Mouse (Mus musculus): Measurements from ENCODE around the gene Alk. TPM values are rescaled to one million over a fixed set of nuclear protein-coding genes. Genes with fewer than 3 reads are reported as not detected.

Alk gene
- total and polyA plus RNA-seq, 3 experiments = 0.05 TPM; not detected in 2

GRCm38 (mm10) chr17:72557029-72557735, 47.2 kb downstream of the Alk start:
- Histone ChIP-seq H3K4me3 (ENCODE audit: low read depth, low read length) (no peak overlapping the region), H3K27me3 (ENCODE audit: insufficient read depth, low read length) (no peaks in the 10 kb centered on the region), H3K9me3 (replicated peaks) (peaks cover 59% of the 10 kb centered on the region), H3K36me3 (replicated peaks) (no peaks in the 10 kb centered on the region), H3K4me1 (ENCODE audit: insufficient read depth, low read depth, low read length) (no peaks in the 10 kb centered on the region)
- no peak for ATAC-seq (ENCODE audit: extremely low read depth, insufficient number of reproducible peaks, low FRiP score, poor library complexity, severe bottlenecking)
- DNase-seq (ENCODE audit: low spot score) = no peak
- TF ChIP-seq GATA2 (IDR thresholded peaks at IDR 0.05; ENCODE audit: borderline replicate concordance, low read depth, low read length) = no peak

DNA sequence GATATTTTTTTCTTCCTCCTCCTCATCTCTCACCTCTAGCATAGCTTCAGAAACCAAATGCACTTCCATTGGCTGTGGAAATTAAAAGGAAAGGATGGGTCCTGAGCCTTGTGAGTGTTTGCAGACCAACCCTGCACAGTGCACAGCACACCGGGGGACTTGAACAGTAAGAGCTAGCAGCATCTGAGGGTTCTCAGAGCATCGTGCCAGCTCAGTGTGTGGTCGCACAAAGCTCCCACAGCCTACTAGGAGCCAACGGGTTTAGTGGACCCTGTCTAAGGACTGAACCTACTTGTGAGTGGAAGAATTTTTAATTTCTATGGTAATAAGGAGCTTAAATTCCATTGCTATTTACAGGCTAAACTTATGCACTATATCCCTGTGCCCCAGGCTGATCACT, 58.2 kb downstream of the Alk start:
- ATAC-seq (ENCODE audit: extremely low read depth, insufficient number of reproducible peaks, low FRiP score, poor library complexity, severe bottlenecking) (no peak), DNase-seq (ENCODE audit: low spot score) (no peak)
- no peak overlapping the region for H3K4me3 ChIP-seq (ENCODE audit: low read depth, low read length)
- no peaks in the 10 kb centered on the region for H3K27me3 ChIP-seq (ENCODE audit: insufficient read depth, low read length)
- no peaks in the 10 kb centered on the region for H3K4me1 ChIP-seq (ENCODE audit: insufficient read depth, low read depth, low read length)
- no peaks in the 10 kb centered on the region for H3K36me3 ChIP-seq (replicated peaks)
- TF ChIP-seq GATA1 (IDR thresholded peaks at IDR 0.05; ENCODE audit: borderline replicate concordance, low read length) (no peak), GATA2 (IDR thresholded peaks at IDR 0.05; ENCODE audit: borderline replicate concordance, low read depth, low read length) (no peak), POLR2AphosphoS5 (IDR thresholded peaks at IDR 0.05; ENCODE audit: insufficient replicate concordance, low read depth, low read length) (no peak), CTCF (IDR thresholded peaks at IDR 0.05; ENCODE audit: low read depth, low read length) (no peak), TAL1 (conservative IDR thresholded peaks at IDR 0.05; ENCODE audit: low read depth, low read length) (no peak)
- H3K9me3 ChIP-seq (replicated peaks) = peaks cover 34% of the 10 kb centered on the region

DNA sequence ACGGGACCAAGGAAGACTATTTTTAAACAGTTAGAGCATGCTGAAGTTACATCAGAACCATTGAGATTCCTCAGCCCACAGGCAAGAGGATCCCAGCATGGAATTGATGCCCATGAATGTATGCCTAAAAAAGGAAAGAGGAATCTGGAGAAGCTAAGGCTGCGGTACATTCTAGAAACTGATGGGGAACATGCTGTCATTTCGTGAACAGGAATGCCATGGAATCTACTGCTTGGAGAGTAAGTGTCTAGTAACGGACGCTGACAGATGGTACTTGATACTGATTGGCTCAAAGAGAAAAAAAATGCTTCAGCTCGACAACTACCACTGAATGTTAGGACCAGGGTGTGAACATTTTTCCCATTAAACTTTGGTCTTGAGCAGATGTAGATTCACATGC, 69.1 kb downstream of the Alk start:
- TF ChIP-seq TAL1 (conservative IDR thresholded peaks at IDR 0.05; ENCODE audit: low read depth, low read length) (no peak), GATA1 (IDR thresholded peaks at IDR 0.05; ENCODE audit: borderline replicate concordance, low read length) (no peak), POLR2AphosphoS5 (IDR thresholded peaks at IDR 0.05; ENCODE audit: insufficient replicate concordance, low read depth, low read length) (no peak), GATA2 (IDR thresholded peaks at IDR 0.05; ENCODE audit: borderline replicate concordance, low read depth, low read length) (no peak), CTCF (IDR thresholded peaks at IDR 0.05; ENCODE audit: low read depth, low read length) (no peak)

DNA sequence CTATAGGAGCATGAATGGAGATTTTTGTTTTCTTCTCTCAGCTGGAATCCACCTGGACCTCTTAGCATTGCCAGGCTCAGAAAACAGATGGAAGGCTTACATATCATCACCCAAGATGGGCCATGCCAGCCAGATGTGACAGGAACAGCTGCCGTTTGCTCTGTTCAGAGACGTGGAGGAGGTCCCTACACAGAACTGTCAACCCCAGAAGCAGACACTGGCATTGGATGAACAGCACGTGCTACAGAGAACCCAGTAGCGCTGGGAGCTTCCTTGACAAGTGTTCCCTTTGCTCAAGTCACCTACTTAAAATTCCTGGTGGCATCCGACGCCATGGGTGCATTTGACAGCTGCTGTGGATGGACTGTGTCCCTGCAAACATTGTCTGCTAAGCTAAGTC, 72.2 kb downstream of the Alk start:
- DNase-seq (ENCODE audit: low spot score) (no peak), ATAC-seq (ENCODE audit: extremely low read depth, insufficient number of reproducible peaks, low FRiP score, poor library complexity, severe bottlenecking) (no peak)
- Histone ChIP-seq H3K27me3 (ENCODE audit: insufficient read depth, low read length) (no peaks in the 10 kb centered on the region), H3K4me1 (ENCODE audit: insufficient read depth, low read depth, low read length) (no peaks in the 10 kb centered on the region), H3K4me3 (ENCODE audit: low read depth, low read length) (no peak overlapping the region), H3K9me3 (replicated peaks) (peaks cover 53% of the 10 kb centered on the region), H3K36me3 (replicated peaks) (no peaks in the 10 kb centered on the region)
- TF ChIP-seq GATA1 (IDR thresholded peaks at IDR 0.05; ENCODE audit: borderline replicate concordance, low read length) (no peak), CTCF (IDR thresholded peaks at IDR 0.05; ENCODE audit: low read depth, low read length) (no peak)

More for the DNA sequence above, 69.1 kb downstream of the Alk start:
- no peak for DNase-seq (ENCODE audit: low spot score)
- no peak for ATAC-seq (ENCODE audit: extremely low read depth, insufficient number of reproducible peaks, low FRiP score, poor library complexity, severe bottlenecking)
- Histone ChIP-seq H3K36me3 (replicated peaks) (no peaks in the 10 kb centered on the region), H3K27me3 (ENCODE audit: insufficient read depth, low read length) (no peaks in the 10 kb centered on the region), H3K4me3 (ENCODE audit: low read depth, low read length) (no peak overlapping the region), H3K9me3 (replicated peaks) (peaks cover 46% of the 10 kb centered on the region), H3K4me1 (ENCODE audit: insufficient read depth, low read depth, low read length) (no peaks in the 10 kb centered on the region)

DNA sequence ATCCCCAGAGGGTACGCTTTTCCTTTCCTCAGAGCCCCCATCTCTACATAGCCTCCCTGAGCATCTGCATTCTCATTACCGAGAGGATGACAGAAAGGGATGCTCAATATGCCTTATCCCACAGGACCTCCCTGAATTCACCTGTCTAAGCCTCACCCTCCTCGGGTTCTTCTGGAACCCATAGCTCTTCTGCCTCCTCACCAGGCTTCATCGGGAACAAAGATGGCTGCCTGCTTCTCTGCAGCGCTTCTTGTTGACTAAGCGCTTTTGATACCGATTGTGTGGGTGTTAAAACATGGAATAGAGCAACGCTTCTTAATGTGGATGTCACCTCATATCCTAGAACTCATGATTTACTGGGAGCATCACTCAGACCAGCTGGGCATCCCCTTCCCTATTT, 75.9 kb downstream of the Alk start:
- H3K27me3 ChIP-seq (ENCODE audit: insufficient read depth, low read length) = no peaks in the 10 kb centered on the region
- peaks cover 64% of the 10 kb centered on the region for H3K9me3 ChIP-seq (replicated peaks)
- no peaks in the 10 kb centered on the region for H3K36me3 ChIP-seq (replicated peaks)
- TF ChIP-seq TAL1 (conservative IDR thresholded peaks at IDR 0.05; ENCODE audit: low read depth, low read length) = no peak
- TF ChIP-seq POLR2AphosphoS5 (IDR thresholded peaks at IDR 0.05; ENCODE audit: insufficient replicate concordance, low read depth, low read length) = no peak
- no peak for TF ChIP-seq CTCF (IDR thresholded peaks at IDR 0.05; ENCODE audit: low read depth, low read length)
- no peak for TF ChIP-seq GATA2 (IDR thresholded peaks at IDR 0.05; ENCODE audit: borderline replicate concordance, low read depth, low read length)
- TF ChIP-seq GATA1 (IDR thresholded peaks at IDR 0.05; ENCODE audit: borderline replicate concordance, low read length) = no peak
- no peaks in the 10 kb centered on the region for H3K4me1 ChIP-seq (ENCODE audit: insufficient read depth, low read depth, low read length)
- no peak overlapping the region for H3K4me3 ChIP-seq (ENCODE audit: low read depth, low read length)
- DNase-seq (ENCODE audit: low spot score) (no peak), ATAC-seq (ENCODE audit: extremely low read depth, insufficient number of reproducible peaks, low FRiP score, poor library complexity, severe bottlenecking) (no peak)

- Histone ChIP-seq H3K4me1 (ENCODE audit: insufficient read depth, low read depth, low read length) (no peaks in the 10 kb centered on the region), H3K27me3 (ENCODE audit: insufficient read depth, low read length) (no peaks in the 10 kb centered on the region), H3K36me3 (replicated peaks) (no peaks in the 10 kb centered on the region), H3K4me3 (ENCODE audit: low read depth, low read length) (no peak overlapping the region), H3K9me3 (replicated peaks) (peaks cover 67% of the 10 kb centered on the region)
- DNase-seq (ENCODE audit: low spot score) (no peak), ATAC-seq (ENCODE audit: extremely low read depth, insufficient number of reproducible peaks, low FRiP score, poor library complexity, severe bottlenecking) (no peak)
- TF ChIP-seq TAL1 (conservative IDR thresholded peaks at IDR 0.05; ENCODE audit: low read depth, low read length) (no peak), POLR2AphosphoS5 (IDR thresholded peaks at IDR 0.05; ENCODE audit: insufficient replicate concordance, low read depth, low read length) (no peak), GATA1 (IDR thresholded peaks at IDR 0.05; ENCODE audit: borderline replicate concordance, low read length) (no peak), CTCF (IDR thresholded peaks at IDR 0.05; ENCODE audit: low read depth, low read length) (no peak), GATA2 (IDR thresholded peaks at IDR 0.05; ENCODE audit: borderline replicate concordance, low read depth, low read length) (no peak)
Observed at GRCm38 (mm10) chr17:72527481-72527880, 76.9 kb downstream of the Alk start.

DNA sequence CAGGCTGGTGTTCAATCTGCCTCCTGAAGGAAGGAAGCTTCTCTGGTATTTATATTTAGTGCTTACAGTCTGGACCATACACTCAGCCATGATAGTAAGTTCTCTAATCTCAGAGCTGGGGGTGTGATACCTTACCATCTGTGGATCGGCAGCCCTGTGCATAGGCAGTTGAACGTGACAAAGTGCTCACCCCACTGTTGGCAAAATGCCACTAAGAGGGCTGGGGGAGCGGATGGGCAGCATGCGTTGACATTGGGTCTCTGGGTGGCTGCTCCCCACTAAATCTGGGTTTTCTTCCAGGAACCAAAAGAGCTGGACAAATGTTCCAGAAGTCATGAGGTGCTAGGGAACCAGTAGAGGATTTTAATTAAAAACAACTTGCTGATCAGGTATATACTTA, 78.1 kb downstream of the Alk start:
- H3K4me1 ChIP-seq (ENCODE audit: insufficient read depth, low read depth, low read length) = no peaks in the 10 kb centered on the region
- ATAC-seq (ENCODE audit: extremely low read depth, insufficient number of reproducible peaks, low FRiP score, poor library complexity, severe bottlenecking) (no peak), DNase-seq (ENCODE audit: low spot score) (no peak)
- H3K36me3 ChIP-seq (replicated peaks) = no peaks in the 10 kb centered on the region
- no peak overlapping the region for H3K4me3 ChIP-seq (ENCODE audit: low read depth, low read length)
- TF ChIP-seq GATA2 (IDR thresholded peaks at IDR 0.05; ENCODE audit: borderline replicate concordance, low read depth, low read length) (no peak), POLR2AphosphoS5 (IDR thresholded peaks at IDR 0.05; ENCODE audit: insufficient replicate concordance, low read depth, low read length) (no peak), TAL1 (conservative IDR thresholded peaks at IDR 0.05; ENCODE audit: low read depth, low read length) (no peak)
- peaks cover 64% of the 10 kb centered on the region for H3K9me3 ChIP-seq (replicated peaks)
- H3K27me3 ChIP-seq (ENCODE audit: insufficient read depth, low read length) = no peaks in the 10 kb centered on the region

Data from G1E (cell line).